Mouse (Mus musculus): ENCODE measurements around the gene Zcwpw1.

DNA sequence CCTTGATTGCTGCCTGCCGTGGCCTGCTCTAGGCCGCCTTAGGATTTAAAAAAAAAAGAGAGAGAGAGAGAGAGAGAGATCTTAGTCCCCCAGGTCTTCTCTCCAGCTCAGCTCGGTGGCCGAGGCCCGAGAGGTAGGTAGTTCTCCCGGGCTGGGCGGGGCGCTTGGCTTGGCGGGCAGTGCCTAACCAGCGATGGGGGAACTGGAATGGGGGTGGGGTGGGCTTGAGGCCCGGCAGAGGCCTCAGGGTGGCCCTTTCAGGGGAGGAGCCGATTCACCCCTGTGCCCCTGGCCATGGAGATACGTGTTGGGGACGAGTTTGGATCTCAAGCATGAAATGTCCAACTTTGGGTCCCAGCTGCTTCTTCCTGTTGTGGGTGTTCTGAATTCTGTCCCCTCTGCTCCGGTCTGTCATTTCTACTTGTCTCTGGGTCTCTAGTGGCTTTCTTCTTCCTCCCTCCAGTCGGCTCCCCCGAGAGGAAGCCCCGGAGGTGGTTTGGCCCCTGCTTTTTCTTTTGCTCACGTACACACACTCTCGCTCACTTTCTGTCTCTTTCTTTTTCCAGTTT is 41.2 kb upstream of the Zcwpw1 start:
- no peak for TF ChIP-seq CTCF (IDR thresholded peaks at IDR 0.05; ENCODE audit: borderline replicate concordance, insufficient read depth, low read depth, low read length)
- TF ChIP-seq POLR2A (IDR thresholded peaks at IDR 0.05; ENCODE audit: borderline replicate concordance, insufficient read depth, low read length) = no peak

Measured in cerebellum, adult 2 months (tissue).